Mouse (Mus musculus) forebrain, embryonic 12.5 days (tissue): ENCODE measurements around the gene Gpr149. TPM values are rescaled to one million over a fixed set of nuclear protein-coding genes. Genes with fewer than 3 reads are reported as not detected.

Experiments
- ATAC-seq: fragments of 200-750 bp; cut with Nextera tagmentation; 2 replicates; pipeline ENCODE4 v1.8.0; 2017; ENCODE audit warnings: moderate TSS enrichment; ENCODE audit not compliant: low FRiP score
- H3K27ac ChIP-seq: fragments of 300-500 bp; sonication (generic); 2 replicates; pipeline ENCODE4 v1.5.1; 2016; ENCODE audit warnings: mild to moderate bottlenecking
- H3K27me3 ChIP-seq: fragments of 300-500 bp; sonication (generic); 2 replicates; pipeline ENCODE4 v1.6.1; 2016; ENCODE audit warnings: mild to moderate bottlenecking
- H3K36me3 ChIP-seq: fragments of 300-500 bp; sonication (generic); replicated peaks from 2 replicates; pipeline ENCODE4 v1.6.1; 2016; ENCODE audit warnings: mild to moderate bottlenecking
- H3K4me1 ChIP-seq: fragments of 300-500 bp; sonication (generic); 2 replicates; pipeline ENCODE4 v1.6.1; 2016
- H3K4me2 ChIP-seq: fragments of 300-500 bp; sonication (generic); 2 replicates; pipeline ENCODE4 v1.6.1; 2016; ENCODE audit warnings: mild to moderate bottlenecking, moderate library complexity
- H3K4me3 ChIP-seq: fragments of 300-500 bp; sonication (generic); replicated peaks from 2 replicates; pipeline ENCODE4 v1.5.1; 2016; ENCODE audit warnings: mild to moderate bottlenecking
- H3K9ac ChIP-seq: fragments of 300-500 bp; sonication (generic); 2 replicates; pipeline ENCODE4 v1.6.1; 2016; ENCODE audit warnings: mild to moderate bottlenecking
- H3K9me3 ChIP-seq: fragments of 300-500 bp; sonication (generic); 2 replicates; pipeline ENCODE4 v1.6.1; 2016
- WGBS: fragments of 180-500 bp; shearing (Covaris S2); methylation state at CpG from one replicate; pipeline ENCODE4 v1.1.7; 2016; 5-methylcytosine and 5-hydroxymethylcytosine counted together
- polyA plus RNA-seq: library from polyadenylated mRNA; unstranded; fragments of >200 nt; fragmentation: Nextera tagmentation; extraction: Ambion mirVana; gene quantifications from 2 replicates; pipeline ENCODE4 v1.2.1, GENCODE M21; 2016

Gene Gpr149
- 1.1 and 1.3 TPM in 2 replicates for polyA plus RNA-seq

DNA sequence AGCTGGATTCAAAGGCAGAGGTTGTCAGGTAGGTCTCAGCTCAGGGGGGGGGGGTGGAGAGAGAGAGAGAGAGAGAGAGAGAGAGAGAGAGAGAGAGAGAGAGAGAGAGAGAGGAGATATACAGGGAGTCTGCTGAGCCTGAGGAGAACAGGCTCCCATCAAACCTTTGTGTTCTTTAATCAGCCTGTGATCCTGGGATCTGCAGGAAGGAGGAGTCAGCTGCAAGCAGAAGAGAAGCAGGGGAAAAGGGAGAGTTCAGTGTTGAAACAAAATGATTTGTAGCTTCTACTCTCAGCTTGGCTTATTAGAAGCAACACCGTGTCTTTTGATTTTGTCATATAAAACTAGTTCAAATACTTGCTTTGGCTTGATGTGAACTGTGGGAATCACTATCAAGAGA is at the start of gene Gpr149:
Gpr149 (minus strand) TSS at position 168 of the 400 bp plus-strand sequence.
- Histone ChIP-seq H3K36me3 (no peaks in the 10 kb centered on the region), H3K27ac (no peak within 1 kb of the TSS), H3K9me3 (no peaks in the 10 kb centered on the region), H3K4me3 (peak within 1 kb of the TSS; percentile 48), H3K4me1 (0 out of 2 replicates have a peak, but pooled peaks cover 8% of the 10 kb centered on the region), H3K27me3 (peaks cover 14% of the 10 kb centered on the region; the same call in 1 of the 2 replicates), H3K9ac (peak within 1 kb of the TSS; percentile 42; the same call in 1 of the 2 replicates), H3K4me2 (peak within 1 kb of the TSS; percentile 79)
- ATAC-seq = no peak
- 87% methylated on average over 1 of the region's 1 CpGs for WGBS

- H3K36me3 ChIP-seq = no peaks in the 10 kb centered on the region
- H3K4me3 ChIP-seq = no peak overlapping the region
- H3K9me3 ChIP-seq = no peaks in the 10 kb centered on the region
- no peaks in the 10 kb centered on the region for H3K27me3 ChIP-seq
- no peak overlapping the region for H3K4me2 ChIP-seq
- H3K9ac ChIP-seq = no peak overlapping the region
- H3K27ac ChIP-seq = no peak overlapping the region
- no peak for ATAC-seq
- no peaks in the 10 kb centered on the region for H3K4me1 ChIP-seq
- WGBS = 90% methylated on average over 1 of the region's 1 CpGs
These were observed 45.6 kb upstream of the Gpr149 start for GRCm38 (mm10) chr3:62650551-62650950.

DNA sequence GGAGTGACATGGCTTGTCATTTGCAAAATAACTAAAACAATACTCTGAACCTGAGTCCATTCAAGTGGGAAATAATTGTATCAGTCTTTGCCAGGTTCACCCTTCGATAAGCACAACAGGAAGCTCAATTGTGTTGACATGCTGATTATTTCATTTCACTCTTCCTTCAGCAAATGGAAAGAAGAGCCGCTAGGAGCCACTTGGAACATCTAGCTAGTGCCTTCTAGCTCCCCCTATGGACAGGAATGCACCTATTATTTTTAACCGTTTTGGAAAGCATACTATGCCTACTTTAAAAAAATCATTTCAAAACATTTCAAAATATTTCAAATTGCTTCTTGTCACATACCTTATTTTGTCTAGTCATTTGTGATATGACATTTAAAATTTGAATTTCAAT is 5.9 kb upstream of the Gpr149 start:
- no peaks in the 10 kb centered on the region for H3K9me3 ChIP-seq
- no peak overlapping the region for H3K4me2 ChIP-seq
- 79% methylated on average over 3 of the region's 3 CpGs for WGBS
- H3K27ac ChIP-seq = no peak overlapping the region
- H3K9ac ChIP-seq = no peak overlapping the region
- no peaks in the 10 kb centered on the region for H3K27me3 ChIP-seq
- no peak for ATAC-seq
- H3K4me1 ChIP-seq = no peaks in the 10 kb centered on the region
- no peak overlapping the region for H3K4me3 ChIP-seq
- H3K36me3 ChIP-seq = no peaks in the 10 kb centered on the region

DNA sequence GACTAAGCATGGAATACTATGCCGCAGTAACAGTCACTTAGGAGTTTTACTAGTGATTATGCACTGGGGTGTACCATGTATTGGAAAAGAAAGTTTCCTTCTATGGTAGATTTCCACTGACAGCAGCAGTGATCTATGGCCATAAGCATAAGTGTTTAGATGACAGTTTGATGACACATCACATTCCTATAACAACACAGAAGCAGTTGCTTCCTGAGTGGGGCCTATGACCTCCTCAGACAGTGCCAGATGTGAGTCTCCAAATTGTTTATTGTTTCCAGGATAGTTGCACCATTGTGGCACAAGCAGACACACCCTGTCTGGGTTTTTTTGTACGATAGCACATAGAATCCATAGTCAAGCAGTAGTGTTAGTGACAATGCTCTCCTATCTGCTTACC is 991 bp upstream of the Gpr149 start:
- no peaks in the 10 kb centered on the region for H3K9me3 ChIP-seq
- 0 out of 2 replicates have a peak, but pooled peaks cover 8% of the 10 kb centered on the region for H3K4me1 ChIP-seq
- no peak overlapping the region for H3K27ac ChIP-seq
- H3K4me3 ChIP-seq = no peak overlapping the region
- no peak overlapping the region for H3K9ac ChIP-seq
- H3K4me2 ChIP-seq = no peak overlapping the region
- no peak for ATAC-seq
- no peaks in the 10 kb centered on the region for H3K36me3 ChIP-seq
- WGBS = 93% methylated on average over 2 of the region's 2 CpGs
- peaks cover 14% of the 10 kb centered on the region; the same call in 1 of the 2 replicates for H3K27me3 ChIP-seq

DNA sequence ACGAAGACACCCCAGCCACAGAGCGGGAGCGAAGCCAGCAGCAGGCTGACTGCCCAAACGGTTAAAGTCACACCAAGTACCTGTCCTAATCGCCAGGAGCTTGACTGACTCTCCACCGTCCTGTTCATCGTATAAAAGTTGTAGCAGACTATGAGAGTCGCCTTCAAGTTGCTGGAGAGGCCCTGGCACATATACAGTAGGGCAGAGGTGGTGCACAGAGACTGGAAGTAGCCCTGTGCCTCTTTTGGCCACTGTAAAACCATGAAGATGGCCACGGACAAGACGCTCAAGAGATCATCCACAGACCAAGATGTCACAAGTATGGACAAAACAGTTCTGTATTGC is 921 bp downstream of the Gpr149 start:
- peak overlapping the region; percentile 48 for H3K4me3 ChIP-seq
- ATAC-seq = peak; percentile 27; the same call in 1 of the 2 replicates
- H3K36me3 ChIP-seq = no peaks in the 10 kb centered on the region
- peak overlapping the region; percentile 42; the same call in 1 of the 2 replicates for H3K9ac ChIP-seq
- no peak overlapping the region for H3K27ac ChIP-seq
- 0 out of 2 replicates have a peak, but pooled peaks cover 8% of the 10 kb centered on the region for H3K4me1 ChIP-seq
- peaks cover 14% of the 10 kb centered on the region; the same call in 1 of the 2 replicates for H3K27me3 ChIP-seq
- H3K9me3 ChIP-seq = no peaks in the 10 kb centered on the region
- 18% methylated on average over 10 of the region's 10 CpGs for WGBS
- peak overlapping the region; percentile 79 for H3K4me2 ChIP-seq

DNA sequence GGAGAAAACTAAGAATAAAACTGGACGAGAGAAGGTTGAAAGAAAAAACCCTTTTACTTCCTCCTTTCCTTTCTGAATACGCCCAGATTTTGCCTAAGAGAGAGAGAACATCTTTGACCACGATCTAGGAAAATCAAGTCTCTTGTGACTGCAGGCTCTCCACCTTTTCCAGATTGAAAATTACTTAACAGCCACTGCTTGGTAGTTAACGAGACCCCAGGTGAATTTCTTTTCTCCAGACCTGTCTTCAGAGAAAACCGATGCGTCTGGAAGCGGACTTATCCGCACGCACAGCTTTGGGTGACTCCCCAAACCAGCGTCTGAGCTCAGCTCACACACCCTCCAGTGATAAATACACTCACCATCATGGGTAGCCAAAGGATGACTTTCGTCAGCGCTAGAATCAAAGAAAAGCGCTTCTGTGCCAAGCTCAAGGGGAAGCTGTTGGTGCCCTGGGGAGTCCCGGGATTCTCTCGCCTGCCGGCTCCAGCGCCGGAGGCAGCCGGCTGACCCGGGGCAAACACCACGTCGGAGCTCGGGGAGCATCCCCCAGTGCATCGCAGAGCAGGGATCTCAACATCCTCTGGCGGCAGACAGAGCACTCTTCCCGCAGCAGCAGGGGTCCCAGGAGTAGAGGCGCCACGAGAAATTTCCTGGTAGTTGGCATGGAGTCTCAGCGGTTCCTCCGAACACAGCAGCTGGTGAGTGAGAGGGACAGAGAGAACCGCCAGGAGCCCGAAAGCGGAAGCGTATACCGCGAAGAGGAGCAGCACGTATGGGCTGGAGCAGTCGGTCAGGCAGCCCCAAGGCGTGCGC is 1.5 kb downstream of the Gpr149 start:
- H3K27ac ChIP-seq = no peak overlapping the region
- under 1% methylated on average over 40 of the region's 40 CpGs for WGBS

DNA sequence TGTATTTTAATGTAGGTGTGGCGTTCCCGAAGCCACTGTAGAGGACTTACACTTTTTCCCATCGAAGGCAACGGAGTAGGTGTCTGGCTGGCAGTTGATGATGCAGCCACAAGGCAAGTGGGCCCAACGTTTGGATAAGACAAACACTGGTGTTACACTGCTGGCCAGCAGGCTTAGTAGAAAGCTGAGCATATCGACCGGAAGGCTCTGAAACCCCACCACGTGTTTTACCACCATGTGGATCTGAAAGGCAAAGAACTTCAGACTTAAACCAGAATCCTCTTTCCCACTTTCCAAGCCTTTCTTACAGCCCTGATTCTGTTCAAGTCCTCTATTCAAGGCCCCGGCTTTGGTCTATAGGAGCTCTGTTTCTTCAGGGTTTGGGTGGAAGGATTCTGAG is 2.5 kb downstream of the Gpr149 start:
- Histone ChIP-seq H3K4me1 (0 out of 2 replicates have a peak, but pooled peaks cover 8% of the 10 kb centered on the region), H3K27ac (no peak overlapping the region), H3K9ac (no peak overlapping the region), H3K9me3 (no peaks in the 10 kb centered on the region), H3K4me2 (peak overlapping the region; percentile 79; the same call in 1 of the 2 replicates), H3K4me3 (no peak overlapping the region), H3K36me3 (no peaks in the 10 kb centered on the region), H3K27me3 (peaks cover 14% of the 10 kb centered on the region; the same call in 1 of the 2 replicates)
- 74% methylated on average over 9 of the region's 9 CpGs for WGBS
- no peak for ATAC-seq

More for the DNA sequence above, 1.5 kb downstream of the Gpr149 start:
- Histone ChIP-seq H3K4me3 (peak overlapping the region; percentile 48), H3K4me2 (peak overlapping the region; percentile 79), H3K4me1 (0 out of 2 replicates have a peak, but pooled peaks cover 8% of the 10 kb centered on the region), H3K27me3 (peaks cover 14% of the 10 kb centered on the region; the same call in 1 of the 2 replicates), H3K36me3 (no peaks in the 10 kb centered on the region), H3K9me3 (no peaks in the 10 kb centered on the region), H3K9ac (peak overlapping the region; percentile 42)
- ATAC-seq = peak; percentile 89

DNA sequence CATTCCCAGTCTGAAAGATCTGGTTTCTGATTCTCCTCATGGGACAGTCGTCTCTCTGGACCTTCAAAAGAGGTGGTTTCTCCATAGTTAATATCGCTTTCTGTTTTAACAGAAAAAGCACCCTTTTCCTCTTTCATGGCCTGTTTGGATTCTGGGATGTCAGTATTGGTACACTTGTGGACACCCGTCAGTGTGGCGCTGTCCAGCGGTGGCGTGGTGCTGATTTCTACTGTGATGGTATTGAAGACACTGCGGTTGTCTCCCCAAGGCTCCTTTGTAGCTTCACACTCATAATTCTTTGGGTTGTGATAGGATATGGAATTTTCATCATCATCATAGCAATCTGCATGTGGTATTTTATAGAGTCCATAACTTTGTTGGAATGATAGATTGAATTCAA is 10.1 kb downstream of the Gpr149 start:
- no peak for ATAC-seq
- Histone ChIP-seq H3K4me2 (no peak overlapping the region), H3K4me1 (no peaks in the 10 kb centered on the region), H3K4me3 (no peak overlapping the region), H3K9me3 (no peaks in the 10 kb centered on the region), H3K27me3 (no peaks in the 10 kb centered on the region), H3K9ac (no peak overlapping the region), H3K27ac (no peak overlapping the region), H3K36me3 (no peaks in the 10 kb centered on the region)
- 27% methylated on average over 7 of the region's 7 CpGs for WGBS

DNA sequence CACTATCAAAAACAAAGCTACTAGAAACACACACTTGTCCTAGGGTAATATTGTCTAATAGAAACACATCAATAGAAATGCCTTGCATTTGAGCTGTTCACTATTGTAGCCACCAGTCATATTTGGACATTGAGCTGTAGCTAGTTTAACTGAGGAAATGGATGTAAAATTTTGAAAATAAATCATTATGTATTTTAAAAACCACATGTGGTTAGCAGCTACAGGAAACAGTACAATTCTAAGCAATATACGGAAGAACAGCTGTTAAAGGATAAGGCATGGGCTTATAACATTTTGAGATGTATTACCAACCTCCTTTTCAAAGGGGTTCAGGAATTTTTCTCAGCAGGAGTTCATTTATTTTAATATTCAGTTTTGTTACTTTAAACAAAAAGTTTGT is 19.9 kb downstream of the Gpr149 start:
- no peaks in the 10 kb centered on the region for H3K27me3 ChIP-seq
- no peaks in the 10 kb centered on the region for H3K4me1 ChIP-seq
- no peak overlapping the region for H3K27ac ChIP-seq
- H3K9me3 ChIP-seq = no peaks in the 10 kb centered on the region
- 91% methylated on average over 1 of the region's 1 CpGs for WGBS
- no peak for ATAC-seq
- H3K4me3 ChIP-seq = no peak overlapping the region
- no peak overlapping the region for H3K9ac ChIP-seq
- no peak overlapping the region for H3K4me2 ChIP-seq
- no peaks in the 10 kb centered on the region for H3K36me3 ChIP-seq

- Histone ChIP-seq H3K36me3 (no peaks in the 10 kb centered on the region), H3K4me2 (no peak overlapping the region), H3K4me1 (no peaks in the 10 kb centered on the region), H3K9me3 (no peaks in the 10 kb centered on the region), H3K27ac (no peak overlapping the region), H3K4me3 (no peak overlapping the region), H3K9ac (no peak overlapping the region), H3K27me3 (no peaks in the 10 kb centered on the region)
- 76% methylated on average over 5 of the region's 5 CpGs for WGBS
- no peak for ATAC-seq
These were observed 77.3 kb downstream of the Gpr149 start for GRCm38 (mm10) chr3:62527593-62527992.

DNA sequence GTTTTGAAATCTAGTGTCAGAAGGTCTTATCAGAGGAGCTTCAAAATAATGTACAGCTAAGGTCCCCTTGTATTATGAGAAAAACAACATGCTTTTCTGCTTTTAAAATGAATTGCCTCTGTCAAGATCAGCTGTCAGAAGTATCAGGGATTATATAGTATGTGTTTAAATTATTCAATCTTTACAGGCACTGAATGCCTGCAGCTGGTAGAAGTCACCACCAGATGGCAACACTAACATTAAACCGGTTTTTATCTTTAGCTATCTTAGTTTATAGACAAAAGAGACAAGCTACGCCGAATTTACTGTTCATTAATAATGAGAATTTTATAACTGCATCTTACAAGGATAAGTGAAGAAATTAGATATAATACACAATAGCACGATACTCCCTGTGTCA is 77.8 kb downstream of the Gpr149 start:
- no peak overlapping the region for H3K9ac ChIP-seq
- no peaks in the 10 kb centered on the region for H3K36me3 ChIP-seq
- no peak overlapping the region for H3K4me2 ChIP-seq
- H3K9me3 ChIP-seq = no peaks in the 10 kb centered on the region
- H3K4me1 ChIP-seq = no peaks in the 10 kb centered on the region
- no peak overlapping the region for H3K27ac ChIP-seq
- no peaks in the 10 kb centered on the region for H3K27me3 ChIP-seq
- ATAC-seq = 0 out of 2 replicates have a peak, but pooled peaks have one; percentile 53
- 51% methylated on average over 4 of the region's 4 CpGs for WGBS
- no peak overlapping the region for H3K4me3 ChIP-seq

DNA sequence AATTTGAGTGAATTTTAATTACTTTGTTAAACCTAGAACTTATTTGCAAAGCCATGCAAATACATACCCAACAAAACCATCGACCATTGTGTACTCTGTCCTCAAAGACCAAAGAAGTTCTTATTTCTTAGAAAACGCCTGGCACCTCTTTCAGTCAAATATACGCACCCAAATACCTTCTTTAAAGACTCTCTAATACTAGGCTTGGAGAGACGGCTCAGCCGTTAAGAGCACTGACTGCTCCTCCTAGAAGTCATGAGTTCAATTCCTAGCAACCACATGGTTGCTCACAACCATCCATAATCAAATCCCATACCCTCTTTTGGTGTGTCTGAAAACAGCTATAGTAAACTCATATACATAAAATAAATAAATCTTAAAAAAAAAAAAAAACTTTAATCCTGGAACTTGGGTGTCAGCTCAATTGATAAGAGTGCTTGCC is 97.7 kb downstream of the Gpr149 start:
- Histone ChIP-seq H3K27ac (no peak overlapping the region), H3K9me3 (no peaks in the 10 kb centered on the region), H3K4me2 (peak overlapping the region; percentile 73), H3K36me3 (no peaks in the 10 kb centered on the region), H3K9ac (no peak overlapping the region), H3K27me3 (no peaks in the 10 kb centered on the region), H3K4me1 (peaks cover 14% of the 10 kb centered on the region), H3K4me3 (peak overlapping the region; percentile 92)
- 0 out of 2 replicates have a peak, but pooled peaks have one; percentile 31 for ATAC-seq
- WGBS = 44% methylated on average over 5 of the region's 5 CpGs
